Mouse (Mus musculus) midbrain, postnatal 0 days (tissue): ENCODE measurements around the gene Rnf185. TPM values are rescaled to one million over a fixed set of nuclear protein-coding genes. Genes with fewer than 3 reads are reported as not detected.
A peak's percentile ranks its signal among the peaks of the same experiment; 100 is the strongest.

Experiments
- ATAC-seq: fragments of 200-750 bp; cut with Nextera tagmentation; 2 replicates; pipeline ENCODE4 v1.8.0; 2017; ENCODE audit warnings: moderate number of reproducible peaks, mild to moderate bottlenecking, moderate TSS enrichment, moderate library complexity; ENCODE audit not compliant: low FRiP score
- DNase-seq: peaks from one replicate; pipeline ENCODE4 v3.0.0-alpha.2; 2015; ENCODE audit warnings: low spot score
- H3K27ac ChIP-seq: fragments of 300-500 bp; sonication (generic); 2 replicates; pipeline ENCODE4 v1.5.1; 2014; ENCODE audit warnings: low read depth, mild to moderate bottlenecking, low read length, mixed read lengths
- H3K27me3 ChIP-seq: fragments of 300-500 bp; sonication (generic); 2 replicates; pipeline ENCODE4 v1.6.1; 2014; ENCODE audit warnings: low read length, control low read depth, mixed read lengths; ENCODE audit not compliant: insufficient read depth
- H3K36me3 ChIP-seq: fragments of 300-500 bp; sonication (generic); 2 replicates; pipeline ENCODE4 v1.6.1; 2014; ENCODE audit warnings: low read length, control low read depth, mixed read lengths; ENCODE audit not compliant: insufficient read depth
- H3K4me1 ChIP-seq: fragments of 300-500 bp; sonication (generic); 2 replicates; pipeline ENCODE4 v1.6.1; 2014; ENCODE audit warnings: mild to moderate bottlenecking, control low read depth, antibody characterized with exemption, low read length, mixed read lengths; ENCODE audit not compliant: insufficient read depth
- H3K4me2 ChIP-seq: fragments of 300-500 bp; sonication (generic); 2 replicates; pipeline ENCODE4 v1.6.1; 2014; ENCODE audit warnings: low read depth, mild to moderate bottlenecking, low read length, mixed read lengths; ENCODE audit not compliant: poor library complexity, severe bottlenecking
- H3K4me3 ChIP-seq: fragments of 300-500 bp; sonication (generic); 2 replicates; pipeline ENCODE4 v1.5.1; 2014; ENCODE audit warnings: low read depth, mild to moderate bottlenecking, low read length, moderate library complexity
- H3K9ac ChIP-seq: fragments of 300-500 bp; sonication (generic); replicated peaks from 2 replicates; pipeline ENCODE4 v1.6.1; 2014; ENCODE audit warnings: mild to moderate bottlenecking, low read length, moderate library complexity, mixed read lengths; ENCODE audit not compliant: poor library complexity, severe bottlenecking
- H3K9me3 ChIP-seq: fragments of 300-500 bp; sonication (generic); 2 replicates; pipeline ENCODE4 v1.6.1; 2016; ENCODE audit warnings: low read length, control low read depth
- CTCF ChIP-seq: IDR thresholded peaks from 2 replicates; pipeline ENCODE4 v1.5.1; 2016; ENCODE audit warnings: antibody characterized with exemption, mild to moderate bottlenecking
- WGBS: fragments of 180-500 bp; shearing (Covaris S2); extraction: QIAGEN DNeasy Blood & Tissue Kit; methylation state at CpG from one replicate; pipeline ENCODE4 v1.1.7; 2014; 5-methylcytosine and 5-hydroxymethylcytosine counted together
- polyA plus RNA-seq: library from polyadenylated mRNA; unstranded; fragments of >200 nt; fragmentation: Nextera tagmentation; extraction: Ambion mirVana; gene quantifications from 2 replicates; pipeline ENCODE4 v1.2.1, GENCODE M21; 2015
- total RNA-seq: library from RNA; depleted of rRNA; stranded (reverse); fragments of >200 nt; gene quantifications from 2 replicates; pipeline ENCODE4 v1.2.3, GENCODE M21; 2014

The Rnf185 gene
- total and polyA plus RNA-seq, 2 experiments from 2014 or later = 39.6 to 43.6 TPM

DNA sequence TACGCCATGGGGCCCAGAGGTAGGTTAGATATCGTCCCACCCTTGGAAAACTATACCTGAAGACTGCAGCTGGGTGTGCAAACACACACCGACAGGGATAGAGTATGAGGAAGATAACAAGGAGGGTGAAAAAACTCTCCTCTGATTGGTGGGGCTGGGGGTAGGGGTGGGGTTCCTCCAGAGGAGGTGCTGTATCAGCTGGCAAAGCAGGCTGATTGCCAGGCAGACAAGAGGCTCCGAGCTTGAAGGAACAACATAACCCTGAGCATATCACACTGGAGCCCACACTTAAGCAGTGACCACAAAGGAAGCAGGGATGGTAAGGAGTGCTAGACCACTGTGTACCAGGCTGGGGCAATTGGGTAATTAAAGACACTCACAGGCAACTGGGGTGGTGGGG, 72.7 kb downstream of the Rnf185 start:
- 94% methylated on average over 4 of the region's 4 CpGs for WGBS
- DNase-seq (no peak), ATAC-seq (no peak)
- Histone ChIP-seq H3K36me3 (0 out of 2 replicates have a peak, but pooled peaks cover 2% of the 10 kb centered on the region), H3K9ac (no peak overlapping the region), H3K4me3 (no peak overlapping the region), H3K9me3 (no peaks in the 10 kb centered on the region), H3K27ac (no peak overlapping the region), H3K4me1 (0 out of 2 replicates have a peak, but pooled peaks cover 2% of the 10 kb centered on the region), H3K4me2 (no peak overlapping the region), H3K27me3 (no peaks in the 10 kb centered on the region)
- TF ChIP-seq CTCF = no peak

DNA sequence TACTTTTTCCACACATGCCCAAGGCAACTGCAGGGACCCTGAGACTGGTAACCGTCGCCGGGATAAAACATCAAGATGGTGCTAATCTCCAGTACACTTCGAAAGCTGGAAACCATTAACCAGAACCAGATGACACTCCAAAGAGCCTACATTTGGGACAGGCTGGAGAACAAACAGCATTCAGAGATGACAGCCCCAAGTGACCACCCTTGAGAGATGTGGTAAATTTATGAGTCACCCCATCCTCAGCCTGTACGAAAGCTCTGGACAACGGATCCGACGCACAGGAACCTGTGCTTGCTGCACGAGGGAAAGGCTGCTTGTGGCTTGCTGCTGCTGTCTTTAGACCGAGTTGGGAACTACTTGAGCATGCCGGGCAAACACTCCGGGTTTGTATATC, 77.4 kb downstream of the Rnf185 start:
- H3K9ac ChIP-seq = no peak overlapping the region
- H3K4me1 ChIP-seq = peaks cover 10% of the 10 kb centered on the region
- ATAC-seq = no peak
- no peak for TF ChIP-seq CTCF
- no peaks in the 10 kb centered on the region for H3K36me3 ChIP-seq
- H3K9me3 ChIP-seq = no peaks in the 10 kb centered on the region
- H3K27me3 ChIP-seq = no peaks in the 10 kb centered on the region
- 66% methylated on average over 12 of the region's 12 CpGs for WGBS
- no peak overlapping the region for H3K4me2 ChIP-seq
- no peak for DNase-seq
- no peak overlapping the region for H3K27ac ChIP-seq
- H3K4me3 ChIP-seq = no peak overlapping the region

- Histone ChIP-seq H3K4me3 (no peak overlapping the region), H3K4me2 (peak overlapping the region; percentile 18), H3K9me3 (no peaks in the 10 kb centered on the region), H3K27me3 (no peaks in the 10 kb centered on the region), H3K36me3 (no peaks in the 10 kb centered on the region), H3K9ac (peak overlapping the region; percentile 36; the same call in 1 of the 2 replicates), H3K27ac (peak overlapping the region; percentile 59), H3K4me1 (peaks cover 15% of the 10 kb centered on the region)
- peak; percentile 20 for DNase-seq
- no peak for ATAC-seq
- WGBS = 9% methylated on average over 7 of the region's 7 CpGs
- TF ChIP-seq CTCF = no peak
These were observed 77.9 kb downstream of the Rnf185 start for GRCm38 (mm10) chr11:3374293-3374645.

- WGBS = 17% methylated on average over 7 of the region's 7 CpGs
- Histone ChIP-seq H3K27me3 (no peaks in the 10 kb centered on the region), H3K4me3 (no peak overlapping the region), H3K9ac (peak overlapping the region; percentile 36; the same call in 1 of the 2 replicates), H3K9me3 (no peaks in the 10 kb centered on the region), H3K4me2 (peak overlapping the region; percentile 18), H3K27ac (peak overlapping the region; percentile 59), H3K4me1 (peaks cover 19% of the 10 kb centered on the region), H3K36me3 (no peaks in the 10 kb centered on the region)
- DNase-seq (peak; percentile 30), ATAC-seq (no peak)
- TF ChIP-seq CTCF = no peak
These were observed 78.4 kb downstream of the Rnf185 start for GRCm38 (mm10) chr11:3373591-3374292.

- ATAC-seq (no peak; the same call in 1 of the 2 replicates), DNase-seq (no peak)
- no peaks in the 10 kb centered on the region for H3K9me3 ChIP-seq
- H3K27me3 ChIP-seq = no peaks in the 10 kb centered on the region
- TF ChIP-seq CTCF = peak; percentile 20; the same call in 1 of the 2 replicates
- H3K4me3 ChIP-seq = peak overlapping the region; percentile 71
- H3K9ac ChIP-seq = peak overlapping the region; percentile 50
- peak overlapping the region; percentile 89 for H3K27ac ChIP-seq
- H3K4me1 ChIP-seq = peaks cover 22% of the 10 kb centered on the region
- peak overlapping the region; percentile 82 for H3K4me2 ChIP-seq
- 25% methylated on average over 7 of the region's 7 CpGs for WGBS
- H3K36me3 ChIP-seq = no peaks in the 10 kb centered on the region
These were observed 80.4 kb downstream of the Rnf185 start for GRCm38 (mm10) chr11:3371599-3372295.
